Mouse (Mus musculus) spleen, postnatal 36 days (tissue): ENCODE data around the gene Tex14.
"Not testable (repeated sequence)": the region's sequence is repeated elsewhere in the genome, so short reads cannot be mapped to it uniquely, and the experiment has no call there.

ENCODE experiments used
- DNase-seq, 2 experiments: peaks; one replicate each; pipeline ENCODE4 v3.0.0; 2022; ENCODE audit warnings: low spot score in 2 of 2, mixed read lengths in 1 of 2

Gene Tex14

DNA sequence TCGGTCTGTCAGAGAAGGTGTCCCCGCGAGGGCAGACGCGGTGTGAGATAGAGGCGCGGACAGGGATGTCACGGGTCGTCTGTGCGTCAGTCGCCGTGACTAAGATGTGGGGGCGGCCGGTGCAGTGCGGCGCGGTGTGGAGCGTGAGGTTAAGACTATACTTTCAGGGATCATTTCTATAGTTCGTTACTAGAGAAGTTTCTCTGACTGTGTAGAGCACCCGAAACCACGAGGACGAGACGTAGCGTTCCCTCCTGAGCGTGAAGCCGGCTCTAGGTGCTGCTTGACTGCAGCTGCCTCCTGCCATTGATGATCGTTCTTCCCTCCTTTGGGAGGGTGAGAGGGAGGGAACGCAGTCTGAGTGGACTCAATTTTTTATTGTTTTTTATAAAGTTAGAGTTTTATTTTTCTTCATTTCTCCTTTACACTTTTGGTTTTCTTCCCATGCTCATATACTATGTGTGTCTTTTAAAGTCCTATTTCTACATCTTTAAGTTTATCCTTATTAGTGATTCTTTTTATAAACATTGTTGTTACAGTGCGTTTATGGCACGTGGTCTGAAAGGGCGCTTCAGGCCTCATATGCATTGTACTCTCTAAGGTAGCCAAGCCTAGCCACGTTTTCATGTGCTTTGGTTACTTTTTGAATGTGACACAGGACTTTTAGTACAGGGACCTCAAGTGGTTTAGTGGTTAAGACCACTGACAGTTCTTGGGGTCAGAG is 43.8 kb downstream of the Tex14 start:
- peak; percentile 33 to 67 for DNase-seq

DNA sequence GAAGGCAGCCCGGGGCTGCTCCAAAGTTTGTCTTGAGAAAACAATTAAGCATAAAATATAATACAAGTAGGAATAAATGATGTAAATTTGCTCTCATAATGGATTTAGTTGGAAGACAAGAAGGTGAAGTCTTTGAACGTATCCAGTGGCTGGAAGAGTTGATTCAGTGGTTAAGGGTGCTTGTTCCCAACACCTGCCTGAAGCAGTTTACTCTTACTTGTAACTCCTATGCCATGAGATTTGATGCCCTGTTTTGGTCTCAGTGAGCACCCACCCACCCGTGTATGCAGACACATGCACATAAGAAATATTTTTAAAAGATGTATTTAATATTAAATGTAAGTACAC is 44.3 kb downstream of the Tex14 start:
- no peak for DNase-seq

DNA sequence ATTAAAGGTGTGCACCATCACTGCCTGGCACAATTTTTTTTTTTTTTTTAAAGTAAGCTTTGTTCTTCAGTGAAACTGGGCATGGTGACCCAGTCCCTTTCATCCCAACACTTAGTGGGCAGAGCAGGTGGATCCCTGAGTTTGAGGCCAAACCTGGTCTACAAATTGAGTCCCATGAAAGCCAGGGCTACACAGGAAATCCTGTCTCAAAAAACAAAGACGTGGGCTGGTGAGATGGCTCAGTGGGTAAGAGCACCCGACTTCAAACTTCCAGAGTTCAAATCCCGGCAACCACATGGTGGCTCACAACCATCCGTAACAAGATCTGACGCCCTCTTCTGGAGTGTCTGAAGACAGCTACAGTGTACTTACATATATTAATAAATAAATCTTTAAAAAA is 45.0 kb downstream of the Tex14 start:
- not testable (repeated sequence) for DNase-seq

DNA sequence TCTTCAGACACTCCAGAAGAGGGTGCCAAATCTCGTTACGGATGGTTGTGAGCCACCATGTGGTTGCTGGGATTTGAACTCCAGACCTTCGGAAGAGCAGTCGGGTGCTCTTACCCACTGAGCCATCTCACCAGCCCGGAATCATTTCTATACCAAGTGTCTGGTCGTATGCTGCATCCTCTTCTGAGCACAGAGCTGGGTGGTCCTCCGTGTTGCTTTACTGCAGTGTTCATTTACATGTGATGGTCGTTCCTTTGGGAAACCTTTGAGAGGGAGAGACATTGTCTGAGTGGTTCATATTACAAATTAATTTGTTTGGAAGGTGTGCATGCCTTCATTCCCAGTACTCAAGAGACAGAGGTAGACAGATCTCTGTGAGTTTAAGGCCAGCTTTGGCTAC is 47.9 kb downstream of the Tex14 start:
- DNase-seq, result not testable (repeated sequence)

DNA sequence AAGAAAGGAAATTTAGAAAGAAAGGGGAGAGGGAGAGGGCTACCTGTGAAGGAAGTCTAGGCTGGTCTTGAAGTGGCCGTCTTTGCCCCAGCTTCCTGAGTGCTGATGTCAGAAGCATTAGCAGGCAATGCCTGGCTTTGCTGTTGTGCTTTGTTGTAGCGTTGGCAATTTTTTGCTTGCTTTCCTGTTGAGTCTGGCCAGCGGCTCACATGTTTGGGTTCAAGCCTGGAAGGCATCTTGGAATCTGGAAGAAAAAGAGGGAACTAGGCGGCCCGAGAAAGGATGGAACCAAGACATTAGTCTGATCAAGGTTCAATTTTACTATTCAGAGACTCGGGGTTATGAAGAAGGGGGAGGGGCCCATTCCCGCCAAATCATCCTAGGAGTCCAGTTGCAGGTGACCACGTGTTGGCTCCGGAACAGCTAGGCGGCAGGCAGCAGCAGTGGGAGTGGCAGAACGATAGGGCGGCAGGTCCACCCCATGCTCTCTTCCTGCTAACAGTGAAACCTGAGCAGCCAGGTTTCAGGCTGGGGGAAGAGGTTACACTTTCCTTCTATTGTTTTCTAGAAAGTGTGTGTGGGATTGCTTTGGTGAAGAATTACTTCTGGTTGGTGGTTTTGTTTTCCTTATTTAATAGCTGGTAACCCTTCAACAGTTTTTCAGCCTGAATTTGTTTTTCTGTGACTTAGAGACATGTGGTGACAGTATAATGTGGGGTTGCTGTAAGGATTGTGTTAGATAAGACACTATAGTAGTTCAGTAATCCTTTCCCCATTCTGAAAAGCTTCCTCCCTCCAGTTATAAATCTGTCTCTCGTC is 48.6 kb downstream of the Tex14 start:
- DNase-seq, result no peak

DNA sequence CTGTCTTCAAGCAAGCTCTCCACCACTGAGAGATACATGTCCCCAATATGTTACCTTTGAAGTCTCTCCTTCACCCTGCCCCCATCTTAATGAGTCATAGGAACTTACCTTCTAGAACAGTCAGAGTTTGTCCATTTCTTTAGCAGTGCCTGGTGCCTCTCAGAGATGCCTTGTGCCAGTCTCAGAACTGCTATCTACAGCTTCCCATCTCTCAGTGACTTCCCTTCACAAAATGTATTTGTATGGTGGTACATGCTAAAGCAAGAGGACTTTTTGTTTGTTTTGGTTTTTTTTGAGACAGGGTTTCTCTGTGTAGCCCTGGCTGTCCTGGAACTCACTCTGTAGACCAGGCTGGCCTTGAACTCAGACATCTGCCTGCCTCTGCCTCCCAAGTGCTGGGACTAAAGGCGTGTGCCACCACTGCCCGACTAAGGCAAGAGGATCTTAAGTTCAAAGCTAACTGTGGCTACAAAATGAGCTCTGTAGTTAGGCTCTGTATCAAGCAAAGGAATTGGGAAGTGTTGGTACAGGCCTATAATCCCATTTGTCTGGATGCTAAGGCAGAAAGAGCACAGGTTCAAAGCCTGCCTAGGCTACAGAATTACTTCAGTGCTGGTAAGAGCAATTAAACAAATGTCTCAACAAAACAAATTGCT is 49.3 kb downstream of the Tex14 start:
- no peak for DNase-seq

DNA sequence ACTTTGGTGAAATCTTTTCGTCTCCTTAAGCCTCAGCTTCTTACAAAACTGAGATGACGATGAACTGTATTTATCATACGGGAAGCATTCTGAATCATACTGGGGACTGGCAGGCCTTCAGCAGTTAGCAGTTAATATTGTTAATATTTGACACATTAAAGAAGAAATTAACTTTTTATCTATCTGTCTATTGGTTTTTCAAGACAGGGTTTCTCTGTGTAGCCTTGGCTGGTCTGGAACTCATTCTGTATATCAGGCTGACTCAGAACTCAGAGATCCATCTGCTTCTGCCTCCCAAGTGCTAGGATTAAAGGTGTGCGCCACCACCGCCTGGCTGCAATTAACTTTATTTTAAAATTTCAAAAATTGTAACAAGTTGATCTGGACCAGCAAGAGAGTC is 50.7 kb downstream of the Tex14 start:
- DNase-seq, result no peak

DNA sequence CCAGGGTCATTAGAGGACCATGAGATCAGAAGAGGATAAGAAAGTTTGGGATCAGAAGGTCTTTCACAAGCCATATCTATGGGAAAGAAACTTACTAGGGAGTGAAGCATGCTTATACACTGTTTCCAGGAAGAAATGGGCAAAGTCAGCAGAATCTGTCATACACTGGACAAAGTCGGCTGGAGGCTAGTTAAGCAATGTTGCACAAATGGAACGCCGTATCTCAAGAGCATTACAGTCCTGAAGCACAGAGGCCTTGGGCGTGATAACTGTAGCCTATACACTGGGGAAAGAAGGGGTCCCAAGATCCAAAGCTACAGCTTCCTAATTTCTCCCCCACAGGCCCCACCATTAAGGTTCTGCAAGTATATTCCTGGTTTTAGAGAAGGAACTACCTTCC is 51.1 kb downstream of the Tex14 start:
- no peak for DNase-seq

DNA sequence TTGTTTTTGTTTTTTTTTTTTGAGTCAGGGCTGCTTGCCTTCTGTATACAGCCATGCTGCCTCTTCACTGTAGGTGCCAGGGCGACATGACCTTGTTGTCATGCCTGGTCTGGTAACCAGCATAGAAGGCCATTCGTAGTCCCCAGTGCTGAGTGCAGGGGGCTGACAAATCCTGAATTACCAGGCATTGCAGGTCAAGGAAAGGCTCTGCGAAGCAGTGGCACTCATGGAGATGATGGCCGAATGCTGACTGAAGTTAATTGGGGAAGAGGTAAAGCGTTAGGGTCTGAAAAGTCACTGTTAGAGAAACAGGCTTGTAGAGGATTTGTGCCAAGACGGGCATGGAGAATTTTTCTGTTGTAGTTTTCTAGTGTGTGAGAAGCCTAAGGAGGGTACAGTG is 55.7 kb downstream of the Tex14 start:
- no peak for DNase-seq

DNA sequence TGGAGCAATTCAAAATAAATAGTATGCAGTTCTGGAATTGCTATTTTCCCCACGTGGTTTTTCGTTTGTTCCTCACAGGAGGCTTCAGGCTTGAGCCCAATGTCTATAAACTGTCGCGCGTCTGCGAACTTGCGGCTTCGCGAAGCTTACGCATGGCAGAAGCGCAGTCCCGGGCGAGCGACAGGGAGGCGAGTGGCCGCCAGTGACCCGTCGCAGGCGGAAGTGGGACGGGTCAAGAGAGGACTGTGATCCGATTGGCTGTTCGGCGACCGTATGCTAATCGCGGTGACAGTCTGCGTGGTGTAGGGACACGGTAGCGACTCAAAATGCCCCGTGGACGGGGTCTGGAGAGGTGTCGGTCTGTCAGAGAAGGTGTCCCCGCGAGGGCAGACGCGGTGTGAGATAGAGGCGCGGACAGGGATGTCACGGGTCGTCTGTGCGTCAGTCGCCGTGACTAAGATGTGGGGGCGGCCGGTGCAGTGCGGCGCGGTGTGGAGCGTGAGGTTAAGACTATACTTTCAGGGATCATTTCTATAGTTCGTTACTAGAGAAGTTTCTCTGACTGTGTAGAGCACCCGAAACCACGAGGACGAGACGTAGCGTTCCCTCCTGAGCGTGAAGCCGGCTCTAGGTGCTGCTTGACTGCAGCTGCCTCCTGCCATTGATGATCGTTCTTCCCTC is 57.1 kb downstream of the Tex14 start:
- DNase-seq, result peak; percentile 89

DNA sequence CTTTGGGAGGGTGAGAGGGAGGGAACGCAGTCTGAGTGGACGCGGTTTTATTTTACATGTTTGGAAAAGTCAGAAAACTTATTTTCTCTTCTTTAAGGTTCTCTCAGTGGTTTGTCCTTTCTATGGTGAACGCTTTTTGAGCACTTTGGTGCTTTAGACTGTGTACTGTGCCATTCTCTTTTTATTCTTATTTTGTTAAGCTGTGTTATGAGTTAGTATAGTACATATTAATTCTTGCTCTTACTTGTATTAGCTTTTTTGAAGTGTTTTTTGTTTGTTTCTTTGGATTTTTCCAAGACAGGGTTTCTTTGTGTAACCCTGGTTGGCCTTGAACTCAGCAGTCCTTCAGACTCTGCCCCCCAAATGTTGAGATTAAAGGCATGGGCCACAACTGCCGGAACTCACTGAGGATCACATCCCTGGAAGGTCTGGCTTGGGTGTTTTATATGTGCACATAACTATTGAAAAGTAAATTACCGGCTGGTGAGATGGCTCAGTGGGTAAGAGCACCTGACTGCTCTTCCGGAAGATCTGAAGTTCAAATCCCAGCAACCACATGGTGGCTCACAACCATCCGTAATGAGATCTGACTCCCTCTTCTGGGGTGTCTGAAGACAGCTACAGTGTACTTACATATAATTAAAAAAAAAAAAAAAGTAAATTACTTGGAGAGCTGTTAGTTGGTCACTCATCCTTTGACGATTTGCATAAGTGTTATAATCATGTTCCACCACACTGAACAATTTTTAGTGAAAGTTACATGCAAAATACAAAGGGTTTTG is 57.8 kb downstream of the Tex14 start:
- DNase-seq, result peak; percentile 54 to 73

DNA sequence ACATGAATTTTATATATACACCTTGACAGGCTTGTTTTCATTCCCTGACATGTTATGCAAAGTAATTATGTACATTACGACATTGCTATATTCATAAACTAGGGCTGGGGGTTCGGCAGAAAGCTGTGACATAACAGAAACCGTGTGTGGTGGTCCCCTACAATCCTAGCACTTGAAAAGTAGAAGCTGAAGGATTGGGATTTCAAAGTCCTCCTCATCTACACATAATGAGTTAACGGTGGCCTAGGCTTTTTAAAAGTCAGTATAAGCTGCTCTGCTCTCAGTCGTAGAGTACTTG is 58.3 kb downstream of the Tex14 start:
- DNase-seq, result no peak

DNA sequence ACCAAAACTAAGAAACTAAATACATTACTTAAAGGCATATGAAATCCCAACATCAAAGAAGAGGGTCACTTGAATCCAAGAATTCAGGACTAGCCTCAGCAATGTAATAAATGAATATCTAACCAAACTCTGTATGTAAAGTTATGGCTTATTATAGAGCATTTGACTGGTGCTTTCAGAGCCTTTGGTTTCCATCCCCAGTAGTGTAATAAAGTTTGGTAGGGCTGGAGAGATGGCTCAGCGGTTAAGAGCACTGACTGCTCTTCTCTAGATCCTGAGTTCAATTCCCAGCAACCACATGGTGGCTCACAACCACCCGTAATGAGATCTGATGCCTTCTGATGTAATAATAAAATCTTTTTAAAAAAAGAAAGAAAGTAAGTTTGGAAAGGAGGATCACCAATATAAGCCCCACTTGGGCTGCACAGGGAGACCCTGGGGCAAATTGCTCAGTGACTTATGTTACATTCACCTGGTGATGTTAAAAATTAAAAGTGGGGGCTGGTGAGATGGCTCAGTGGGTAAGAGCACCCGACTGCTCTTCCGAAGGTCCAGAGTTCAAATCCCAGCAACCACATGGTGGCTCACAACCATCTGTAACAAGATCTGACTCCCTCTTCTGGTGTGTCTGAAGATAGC is 59.0 kb downstream of the Tex14 start:
- DNase-seq, result not testable (repeated sequence)

DNA sequence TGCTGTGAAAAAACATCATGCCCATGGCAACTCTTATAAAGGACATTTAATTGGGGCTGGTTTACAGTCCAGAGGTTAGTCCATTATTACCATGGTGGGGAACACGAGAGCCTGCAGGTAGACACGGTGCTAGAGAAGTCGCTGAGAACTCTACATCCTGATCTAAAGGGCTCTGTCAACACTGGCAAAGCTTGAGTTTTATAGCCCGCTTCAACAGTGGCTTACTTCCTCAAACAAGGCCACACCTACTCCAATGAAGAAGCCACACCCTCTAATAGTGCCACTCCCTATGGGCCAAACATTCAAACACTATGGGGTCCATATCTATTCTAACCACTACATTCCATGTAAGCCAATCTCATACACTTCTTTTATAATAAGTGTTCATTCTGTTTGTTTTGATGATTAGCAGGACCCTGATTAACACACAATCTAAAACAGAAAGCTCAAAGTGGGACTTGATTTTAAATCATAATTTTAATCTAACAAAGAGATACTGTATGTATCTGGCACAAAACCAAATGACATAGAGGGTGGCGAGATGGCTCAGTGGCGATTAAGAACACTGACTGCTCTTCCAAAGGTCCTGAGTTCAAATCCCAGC is 61.2 kb downstream of the Tex14 start:
- peak; percentile 67 to 76 for DNase-seq

DNA sequence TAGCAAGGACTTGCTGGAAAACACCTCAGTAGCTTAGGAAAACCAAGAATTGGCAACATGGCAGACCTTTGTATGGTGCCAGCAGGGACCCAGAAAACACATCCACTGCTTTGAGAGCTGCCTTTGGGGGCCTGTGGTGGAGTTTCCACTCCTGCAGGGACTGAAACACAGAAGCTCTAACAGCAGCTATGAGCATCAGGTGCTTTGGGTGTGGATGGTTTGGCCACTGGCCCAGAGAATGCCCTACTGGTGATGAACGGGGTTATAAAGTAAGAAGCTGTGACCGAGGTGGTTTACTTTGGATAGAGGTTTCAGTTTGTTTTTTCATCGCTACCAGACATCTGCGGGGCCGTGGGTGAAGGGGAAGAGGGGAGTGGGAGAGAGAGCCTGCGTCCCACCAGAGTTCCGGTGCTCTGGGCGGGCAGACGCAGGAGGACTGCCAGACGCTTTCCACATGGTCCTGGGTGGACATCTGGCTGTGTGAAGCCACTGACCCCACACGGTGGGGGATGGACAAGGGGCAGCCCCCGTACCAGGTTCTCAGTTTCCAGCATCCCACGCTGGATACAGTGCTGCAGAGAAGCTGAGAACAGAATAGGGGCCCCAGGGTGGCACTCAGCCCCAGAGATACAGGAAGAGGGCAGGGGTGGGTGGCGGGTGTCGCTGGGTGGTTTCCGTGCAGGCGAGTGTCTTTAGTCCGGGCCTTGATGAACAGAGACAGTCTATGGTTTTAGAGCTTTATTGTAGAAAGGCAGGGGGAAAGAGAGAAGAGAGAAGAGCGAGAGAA is 62.8 kb downstream of the Tex14 start:
- peak; percentile 74 to 77 for DNase-seq

DNA sequence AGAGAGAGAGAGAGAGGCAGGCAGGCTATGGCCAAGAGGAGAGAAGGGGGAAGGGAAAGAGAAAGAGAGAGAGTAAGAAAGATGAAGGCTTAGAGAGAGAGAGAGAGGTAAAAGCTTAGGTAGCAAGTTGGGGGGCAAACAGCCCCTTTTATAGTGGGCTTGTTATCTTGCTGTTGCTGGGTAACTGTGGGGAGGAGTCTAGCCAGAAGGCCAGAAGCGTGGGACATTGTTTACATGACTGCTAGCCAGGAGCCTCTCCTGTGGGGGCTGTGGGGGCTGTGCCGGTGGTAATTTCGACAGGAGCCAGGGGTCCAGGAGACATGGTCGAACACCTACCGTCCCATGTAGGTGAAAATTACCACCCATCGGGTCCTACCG is 63.4 kb downstream of the Tex14 start:
- no peak for DNase-seq

DNA sequence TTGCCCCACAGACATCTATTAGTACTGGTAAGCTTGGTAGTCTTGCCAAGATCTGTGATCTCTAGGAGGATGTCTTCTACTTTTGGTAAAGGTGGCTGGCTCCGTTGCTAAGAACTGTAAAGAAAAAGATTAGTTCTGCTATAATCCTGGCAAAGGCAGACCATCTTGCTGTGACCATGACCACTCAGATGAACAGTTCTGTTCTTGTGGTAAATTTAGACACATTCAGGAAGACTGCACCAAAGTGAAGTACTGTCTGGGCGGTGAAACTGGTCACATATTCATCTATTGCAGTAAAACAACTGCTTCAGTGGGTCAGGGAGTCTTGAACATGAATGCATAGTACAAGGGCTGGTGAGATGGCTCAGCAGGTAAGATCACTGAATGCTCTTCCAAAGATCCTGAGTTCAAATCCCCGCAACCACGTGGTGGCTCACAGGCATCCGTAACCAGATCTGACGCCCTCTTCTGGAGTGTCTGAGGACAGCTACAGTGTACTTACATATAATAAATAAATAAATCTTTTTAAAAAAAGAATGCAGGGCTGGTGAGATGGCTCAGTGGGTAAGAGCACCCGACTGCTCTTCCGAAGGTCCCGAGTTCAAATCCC is 63.9 kb downstream of the Tex14 start:
- no peak for DNase-seq

DNA sequence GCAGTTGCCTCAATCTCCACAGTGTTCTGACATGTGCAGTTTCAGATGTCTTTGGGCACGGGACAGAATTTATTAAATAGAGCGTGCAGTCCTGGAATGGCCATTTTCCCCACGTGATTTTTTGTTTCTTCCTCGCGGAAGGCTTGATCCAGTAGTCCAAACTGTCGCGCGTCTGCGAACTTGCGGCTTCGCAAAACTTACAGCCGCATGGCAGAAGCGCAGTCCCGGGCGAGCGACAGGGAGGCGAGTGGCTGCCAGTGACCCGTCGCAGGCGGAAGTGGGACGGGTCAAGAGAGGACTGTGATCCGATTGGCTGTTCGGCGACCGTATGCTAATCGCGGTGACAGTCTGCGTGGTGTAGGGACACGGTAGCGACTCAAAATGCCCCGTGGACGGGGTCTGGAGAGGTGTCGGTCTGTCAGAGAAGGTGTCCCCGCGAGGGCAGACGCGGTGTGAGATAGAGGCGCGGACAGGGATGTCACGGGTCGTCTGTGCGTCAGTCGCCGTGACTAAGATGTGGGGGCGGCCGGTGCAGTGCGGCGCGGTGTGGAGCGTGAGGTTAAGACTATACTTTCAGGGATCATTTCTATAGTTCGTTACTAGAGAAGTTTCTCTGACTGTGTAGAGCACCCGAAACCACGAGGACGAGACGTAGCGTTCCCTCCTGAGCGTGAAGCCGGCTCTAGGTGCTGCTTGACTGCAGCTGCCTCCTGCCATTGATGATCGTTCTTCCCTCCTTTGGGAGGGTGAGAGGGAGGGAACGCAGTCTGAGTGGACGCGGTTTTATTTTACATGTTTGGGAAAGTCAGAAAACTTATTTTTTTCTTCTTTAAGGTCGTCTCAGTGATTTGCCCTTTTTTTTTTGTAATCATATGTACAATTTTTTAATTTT is 66.2 kb downstream of the Tex14 start:
- peak; percentile 78 to 79 for DNase-seq

DNA sequence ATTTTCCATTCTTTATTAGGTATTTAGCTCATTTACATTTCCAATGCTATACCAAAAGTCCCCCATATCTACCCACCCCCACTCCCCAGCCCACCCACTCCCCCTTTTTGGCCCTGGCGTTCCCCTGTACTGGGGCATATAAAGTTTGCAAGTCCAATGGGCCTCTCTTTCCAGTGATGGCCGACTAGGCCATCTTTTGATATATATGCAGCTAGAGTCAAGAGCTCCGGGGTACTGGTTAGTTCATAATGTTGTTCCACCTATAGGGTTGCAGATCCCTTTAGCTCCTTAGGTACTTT is 66.8 kb downstream of the Tex14 start:
- not testable (repeated sequence) for DNase-seq
